Comparison of ENCODE assay signal across 18 mouse cellular contexts in the genomic region with DNA sequence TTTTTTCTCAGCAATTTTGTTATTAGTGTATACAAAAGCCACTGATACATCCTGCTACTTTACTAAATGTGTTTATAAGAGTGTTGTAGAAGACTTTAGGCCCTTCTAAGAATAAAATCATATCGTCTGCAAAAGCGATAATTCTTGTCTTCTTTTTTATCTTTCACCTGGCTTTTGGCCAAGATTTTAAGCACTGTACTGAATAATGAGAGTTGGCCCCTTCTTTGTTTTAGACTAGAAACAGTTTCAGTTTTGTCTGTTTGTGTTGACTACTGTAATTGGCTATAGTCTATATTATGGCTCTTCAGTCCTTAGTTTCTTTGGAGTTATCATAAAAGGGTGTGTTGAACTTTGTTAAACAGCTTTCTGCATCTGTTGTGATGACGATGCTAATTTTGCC.
"Had no signal": no experiment of that assay in that cellular context is flagged by ENCODE, and none has a peak within 500 bp of the region (broad histone marks: within the 10 kb centered on the region; RNA-seq: fewer than 3 reads in every experiment).

No protein-coding gene starts in this region.

- H3K4me1 ChIP-seq: limb, embryonic 10.5 days; limb, embryonic 13.5 days; neural tube, embryonic 12.5 days; neural tube, embryonic 15.5 days had no signal

- H3K9me3 ChIP-seq: limb, embryonic 10.5 days; limb, embryonic 13.5 days; liver, embryonic 12.5 days; liver, embryonic 15.5 days; neural tube, embryonic 12.5 days; neural tube, embryonic 15.5 days had no signal

- H3K4me2 ChIP-seq: limb, embryonic 13.5 days; liver, embryonic 12.5 days; liver, embryonic 15.5 days; neural tube, embryonic 12.5 days; neural tube, embryonic 15.5 days had no signal

- H3K27ac ChIP-seq: layer of hippocampus, adult 2 months; limb, embryonic 10.5 days; limb, embryonic 13.5 days; liver, embryonic 12.5 days; liver, embryonic 15.5 days; neural tube, embryonic 12.5 days; neural tube, embryonic 15.5 days had no signal

- H3K27me3 ChIP-seq: limb, embryonic 13.5 days; liver, embryonic 12.5 days; liver, embryonic 15.5 days; neural tube, embryonic 12.5 days; neural tube, embryonic 15.5 days had no signal

- H3K36me3 ChIP-seq: limb, embryonic 10.5 days; limb, embryonic 13.5 days; liver, embryonic 15.5 days; neural tube, embryonic 12.5 days; neural tube, embryonic 15.5 days had no signal

- ATAC-seq: liver, embryonic 12.5 days had no signal

- DNase-seq: kidney, adult 11 months; kidney, adult 8-10 months; kidney, postnatal 25 days; layer of hippocampus, adult 9-11 months; liver; lung, adult 2 months; lung, postnatal 10 days; lung, postnatal 36 days; midbrain, embryonic 14.5 days; thymus, adult 18-20 months; thymus, postnatal 36 days had no signal

- H3K9ac ChIP-seq: limb, embryonic 13.5 days; liver, embryonic 12.5 days; liver, embryonic 15.5 days; neural tube, embryonic 12.5 days; neural tube, embryonic 15.5 days had no signal

- H3K4me3 ChIP-seq: layer of hippocampus, adult 2 months; limb, embryonic 10.5 days; limb, embryonic 13.5 days; liver, embryonic 12.5 days; liver, embryonic 15.5 days; neural tube, embryonic 12.5 days; neural tube, embryonic 15.5 days had no signal
